Mouse (Mus musculus) liver, embryonic 16.5 days (tissue): Measurements from ENCODE around the gene Defb13. TPM values are rescaled to one million over a fixed set of nuclear protein-coding genes. Genes with fewer than 3 reads are reported as not detected.

ENCODE experiments used
- polyA plus RNA-seq: library from polyadenylated mRNA; unstranded; fragments of >200 nt; fragmentation: Nextera tagmentation; extraction: Ambion mirVana; gene quantifications from 2 replicates; pipeline ENCODE4 v1.2.1, GENCODE M21; 2015

The Defb13 gene
- polyA plus RNA-seq, 1 experiment from 2014 or later, result not detected

Other genes with a start within 250 kb of the Defb13 start
- not detected in 2 replicates for gene AY761184, start 243.1 kb upstream of the Defb13 start, polyA plus RNA-seq
- 0.63 TPM in 1 of 2 replicates, not detected in the other for gene Defa24, start 212.3 kb upstream of the Defb13 start, polyA plus RNA-seq
- not detected in 2 replicates for gene Defb50, start 123.2 kb upstream of the Defb13 start, polyA plus RNA-seq
- not detected in 2 replicates for gene Defb2, start 106.8 kb upstream of the Defb13 start, polyA plus RNA-seq
- not detected in 2 replicates for gene Defb10, start 87.9 kb upstream of the Defb13 start, polyA plus RNA-seq
- gene Defb9, start 61.3 kb upstream of the Defb13 start, polyA plus RNA-seq, result not detected in 2 replicates
- gene Defb11, start 40.4 kb upstream of the Defb13 start, polyA plus RNA-seq, result not detected in 2 replicates
- not detected in 2 replicates for gene Defb15, start 14.1 kb upstream of the Defb13 start, polyA plus RNA-seq
- not detected in 2 replicates for gene Defb35, start 8.4 kb upstream of the Defb13 start, polyA plus RNA-seq
- not detected in 2 replicates for gene Fam90a1a, start 12.0 kb downstream of the Defb13 start, polyA plus RNA-seq
- not detected in 2 replicates for gene Ccdc70, start 23.0 kb downstream of the Defb13 start, polyA plus RNA-seq
- 12.8 and 14.1 TPM in 2 replicates for gene Atp7b, start 113.5 kb downstream of the Defb13 start, polyA plus RNA-seq
- gene Alg11, start 114.0 kb downstream of the Defb13 start, polyA plus RNA-seq, result 11.0 TPM in 2 replicates
- gene Nek5, start 178.3 kb downstream of the Defb13 start, polyA plus RNA-seq, result 0.06 and 0.15 TPM in 2 replicates
- 1.3 and 1.4 TPM in 2 replicates for gene Nek3, start 219.7 kb downstream of the Defb13 start, polyA plus RNA-seq
- gene Ckap2, start 239.1 kb downstream of the Defb13 start, polyA plus RNA-seq, result 19.9 and 22.1 TPM in 2 replicates
- gene Vps36, start 246.0 kb downstream of the Defb13 start, polyA plus RNA-seq, result 7.5 and 7.6 TPM in 2 replicates